Mouse (Mus musculus) cerebellum, adult 2 months (tissue): ENCODE measurements around the gene Lingo1.

ENCODE experiments used
- CTCF ChIP-seq: fragments of 200-500 bp; IDR thresholded peaks from 2 replicates; pipeline ENCODE4 v1.5.1; 2011; ENCODE audit warnings: low read depth, mild to moderate bottlenecking, control low read depth, low read length, moderate library complexity, borderline replicate concordance; ENCODE audit not compliant: insufficient read depth
- POLR2A ChIP-seq: fragments of 200-500 bp; IDR thresholded peaks from 2 replicates; pipeline ENCODE4 v1.6.1; 2011; ENCODE audit warnings: low read length, control low read depth, borderline replicate concordance; ENCODE audit not compliant: insufficient read depth

DNA sequence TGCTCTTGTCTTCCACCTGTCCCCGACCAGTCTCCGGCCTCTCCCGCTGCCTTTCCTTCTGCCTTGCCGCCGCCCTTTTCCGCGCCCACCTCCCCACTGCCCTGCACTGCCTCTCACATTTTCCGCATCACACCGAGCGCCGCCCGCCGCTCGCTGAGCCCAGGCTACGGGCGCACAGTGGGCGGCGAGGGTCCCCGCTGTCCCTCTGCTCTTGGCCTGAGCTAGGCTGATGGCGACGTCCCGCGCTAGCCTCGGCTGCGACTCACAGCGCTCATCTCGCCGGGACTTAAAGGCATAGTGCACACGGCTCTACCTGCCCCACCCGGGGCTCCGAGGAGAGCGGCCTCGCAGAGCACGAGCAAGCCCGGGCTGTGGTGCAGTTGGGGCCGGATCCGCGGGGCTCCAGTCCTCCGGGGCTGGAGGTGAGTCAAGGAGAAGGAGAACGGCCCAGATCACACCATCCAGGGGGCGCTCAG, 426 bp upstream of the Lingo1 start:
- no peak for TF ChIP-seq CTCF
- peak; percentile 51; the same call in 1 of the 2 replicates for TF ChIP-seq POLR2A
